Mouse (Mus musculus) megakaryocyte, embryonic 14.5 days (primary cell): ENCODE data around the gene Etv6. TPM values are rescaled to one million over a fixed set of nuclear protein-coding genes. Genes with fewer than 3 reads are reported as not detected.

Experiments
- H3K27me3 ChIP-seq: replicated peaks from 2 replicates; pipeline ENCODE3; 2012; ENCODE audit warnings: inconsistent platforms
- H3K36me3 ChIP-seq: replicated peaks from 2 replicates; pipeline ENCODE3; 2012; ENCODE audit warnings: low read length, inconsistent platforms, mixed read lengths
- H3K4me1 ChIP-seq: 2 replicates; pipeline ENCODE4 v1.6.1; 2012; ENCODE audit warnings: inconsistent platforms
- H3K4me3 ChIP-seq: replicated peaks from 2 replicates; pipeline ENCODE3; 2012; ENCODE audit warnings: moderate library complexity, mild to moderate bottlenecking, inconsistent platforms
- H3K9me3 ChIP-seq: 2 replicates; pipeline ENCODE4 v1.6.1; 2012; ENCODE audit warnings: inconsistent platforms
- FLI1 ChIP-seq: IDR thresholded peaks from 2 replicates; pipeline ENCODE4 v1.6.1; 2012; ENCODE audit warnings: low read length, inconsistent platforms, mixed read lengths
- GATA1 ChIP-seq: IDR thresholded peaks from 3 replicates; pipeline ENCODE4 v1.6.1; 2012; ENCODE audit warnings: mixed read lengths, low read length, inconsistent platforms, borderline replicate concordance
- polyA plus RNA-seq: library from polyadenylated mRNA; stranded (reverse); fragments of >175 nt; gene quantifications from 2 replicates; pipeline ENCODE4 v1.2.3, GENCODE M21; 2012; ENCODE audit warnings: low replicate concordance; ENCODE audit not compliant: insufficient read depth

Gene Etv6
- polyA plus RNA-seq, 1 experiment = 152 TPM

GRCm38 (mm10) chr6:134143649-134144097, 108.2 kb downstream of the Etv6 start:
- no peaks in the 10 kb centered on the region for H3K27me3 ChIP-seq
- no peak for TF ChIP-seq GATA1
- no peak for TF ChIP-seq FLI1
- peaks cover 81% of the 10 kb centered on the region for H3K4me1 ChIP-seq
- no peak overlapping the region for H3K4me3 ChIP-seq
- peaks cover 96% of the 10 kb centered on the region for H3K36me3 ChIP-seq
- no peaks in the 10 kb centered on the region for H3K9me3 ChIP-seq

GRCm38 (mm10) chr6:134144231-134145130, 109.0 kb downstream of the Etv6 start:
- Histone ChIP-seq H3K36me3 (peaks cover 98% of the 10 kb centered on the region), H3K27me3 (no peaks in the 10 kb centered on the region), H3K4me3 (no peak overlapping the region), H3K4me1 (peaks cover 87% of the 10 kb centered on the region), H3K9me3 (no peaks in the 10 kb centered on the region)
- no peak for TF ChIP-seq GATA1
- no peak for TF ChIP-seq FLI1

GRCm38 (mm10) chr6:134147596-134148442, 112.3 kb downstream of the Etv6 start:
- H3K4me3 ChIP-seq = no peak overlapping the region
- no peaks in the 10 kb centered on the region for H3K9me3 ChIP-seq
- TF ChIP-seq GATA1 (no peak), FLI1 (no peak)
- H3K27me3 ChIP-seq = no peaks in the 10 kb centered on the region
- peaks cover 97% of the 10 kb centered on the region for H3K4me1 ChIP-seq
- H3K36me3 ChIP-seq = peaks cover 93% of the 10 kb centered on the region

GRCm38 (mm10) chr6:134148443-134148942, 113.0 kb downstream of the Etv6 start:
- no peaks in the 10 kb centered on the region for H3K9me3 ChIP-seq
- no peak overlapping the region for H3K4me3 ChIP-seq
- no peaks in the 10 kb centered on the region for H3K27me3 ChIP-seq
- no peak for TF ChIP-seq FLI1
- no peak for TF ChIP-seq GATA1
- H3K4me1 ChIP-seq = peaks cover 95% of the 10 kb centered on the region
- peaks cover 93% of the 10 kb centered on the region for H3K36me3 ChIP-seq

DNA sequence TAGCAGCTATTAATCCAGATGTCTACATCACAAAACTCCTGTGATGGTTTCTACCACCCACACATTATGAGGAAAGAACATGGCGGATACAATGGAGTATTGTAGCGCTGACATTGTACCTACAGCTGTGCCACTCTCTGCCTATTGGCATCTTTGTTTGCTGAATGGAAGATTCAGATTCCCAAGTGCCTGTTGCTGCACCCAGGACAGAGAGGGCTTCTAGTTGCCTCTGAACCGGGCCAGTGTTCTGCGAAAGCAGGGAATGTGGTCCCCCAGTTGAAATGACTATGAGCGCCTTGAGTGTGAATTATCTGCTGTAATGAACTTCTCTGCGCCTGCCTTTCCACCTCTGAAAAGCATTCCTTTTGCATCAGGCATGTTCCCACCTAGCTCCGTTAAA, 114.1 kb downstream of the Etv6 start:
- Histone ChIP-seq H3K4me3 (no peak overlapping the region), H3K4me1 (peaks cover 95% of the 10 kb centered on the region)
- TF ChIP-seq GATA1 (no peak), FLI1 (no peak)

DNA sequence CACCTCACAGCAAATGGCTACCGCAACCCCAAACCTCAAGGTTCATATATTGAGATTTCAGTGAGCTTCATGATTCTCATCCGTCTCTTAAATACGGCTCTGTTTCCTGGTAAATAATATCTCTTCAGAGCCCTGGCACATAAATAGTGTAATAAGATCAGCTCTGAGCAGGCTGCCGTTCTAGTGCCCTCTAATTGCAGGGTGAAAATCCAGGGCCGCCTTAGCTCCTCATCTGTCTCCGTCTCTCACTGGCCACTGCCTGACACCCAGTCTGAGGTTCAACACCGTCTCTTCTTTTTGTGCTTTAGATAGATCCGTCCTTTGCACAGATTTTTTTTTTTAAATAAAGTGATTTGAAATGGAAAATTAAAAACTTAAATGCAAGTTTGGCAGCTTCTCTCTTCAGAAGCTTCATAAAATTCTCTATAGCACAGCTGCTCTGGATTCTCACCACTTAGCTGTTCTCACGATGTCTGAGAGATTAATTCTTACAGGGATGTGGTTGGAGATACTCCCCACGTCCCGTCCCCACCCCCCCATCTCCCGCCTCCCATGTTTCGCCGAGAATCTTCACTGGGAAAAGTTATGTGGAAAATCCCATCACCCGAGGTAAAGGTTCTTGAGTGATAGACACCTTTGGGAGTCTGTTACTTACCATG, 115.7 kb downstream of the Etv6 start:
- H3K36me3 ChIP-seq = peaks cover 92% of the 10 kb centered on the region
- no peaks in the 10 kb centered on the region for H3K9me3 ChIP-seq
- peaks cover 96% of the 10 kb centered on the region for H3K4me1 ChIP-seq
- no peak overlapping the region for H3K4me3 ChIP-seq
- no peak for TF ChIP-seq FLI1
- TF ChIP-seq GATA1 = no peak
- no peaks in the 10 kb centered on the region for H3K27me3 ChIP-seq

More for the DNA sequence above, 114.1 kb downstream of the Etv6 start:
- Histone ChIP-seq H3K36me3 (peaks cover 92% of the 10 kb centered on the region), H3K9me3 (no peaks in the 10 kb centered on the region), H3K27me3 (no peaks in the 10 kb centered on the region)

DNA sequence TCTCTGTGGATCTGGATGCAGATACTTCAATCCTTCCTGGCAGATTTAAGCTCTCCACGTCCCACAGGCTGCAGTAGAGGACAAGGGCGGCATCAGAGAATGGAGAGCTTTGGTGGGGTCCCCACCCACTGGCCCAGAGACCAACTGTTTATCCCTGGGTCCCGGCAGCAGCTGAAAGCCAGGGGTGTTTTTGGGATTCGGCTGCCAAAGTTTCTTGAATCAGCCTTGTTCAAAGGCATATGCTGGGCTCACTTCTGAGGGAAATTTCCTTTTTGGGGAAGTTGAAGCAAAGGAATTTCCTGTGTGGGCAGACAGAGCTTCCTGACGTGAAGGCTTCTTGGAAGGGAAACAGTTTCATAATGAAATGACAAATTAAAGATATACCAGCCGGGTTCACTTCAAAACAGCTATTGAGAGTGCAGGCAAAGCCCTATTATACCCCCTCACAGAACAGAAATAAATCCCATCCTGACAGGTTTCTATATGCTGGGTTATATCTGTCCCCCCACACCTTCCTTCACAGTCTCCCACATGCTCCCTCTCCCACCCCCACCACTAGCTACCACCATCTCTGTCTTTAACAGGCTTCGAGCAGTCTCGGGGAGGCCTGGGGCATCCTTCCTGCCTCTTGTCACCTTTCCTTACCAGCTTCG, 116.5 kb downstream of the Etv6 start:
- Histone ChIP-seq H3K36me3 (peaks cover 93% of the 10 kb centered on the region), H3K4me1 (peaks cover 98% of the 10 kb centered on the region), H3K9me3 (no peaks in the 10 kb centered on the region), H3K27me3 (no peaks in the 10 kb centered on the region), H3K4me3 (no peak overlapping the region)
- TF ChIP-seq FLI1 = no peak
- no peak for TF ChIP-seq GATA1

DNA sequence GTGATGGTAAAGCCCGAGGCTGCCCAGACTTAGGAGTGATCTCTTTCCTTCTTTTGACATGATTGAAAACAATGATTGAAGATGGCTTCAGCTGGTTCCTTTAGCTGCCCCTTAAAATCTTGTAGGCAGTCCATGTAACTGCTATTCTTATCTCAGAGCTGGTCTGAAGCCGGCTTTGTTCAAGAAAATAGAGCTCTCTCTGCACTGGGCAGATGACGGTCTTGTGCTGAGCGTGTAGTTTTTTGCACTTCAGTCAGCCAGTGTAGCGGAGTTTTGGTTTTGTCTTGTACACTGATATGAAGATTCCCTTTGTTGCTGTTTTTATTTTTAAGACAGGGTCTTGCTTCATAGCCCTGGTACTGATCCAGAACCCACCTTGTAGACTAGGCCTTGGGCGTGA, 117.0 kb downstream of the Etv6 start:
- TF ChIP-seq GATA1 = no peak
- no peak for TF ChIP-seq FLI1
- Histone ChIP-seq H3K27me3 (no peaks in the 10 kb centered on the region), H3K4me1 (peaks cover 98% of the 10 kb centered on the region), H3K9me3 (no peaks in the 10 kb centered on the region), H3K36me3 (peaks cover 93% of the 10 kb centered on the region), H3K4me3 (no peak overlapping the region)

DNA sequence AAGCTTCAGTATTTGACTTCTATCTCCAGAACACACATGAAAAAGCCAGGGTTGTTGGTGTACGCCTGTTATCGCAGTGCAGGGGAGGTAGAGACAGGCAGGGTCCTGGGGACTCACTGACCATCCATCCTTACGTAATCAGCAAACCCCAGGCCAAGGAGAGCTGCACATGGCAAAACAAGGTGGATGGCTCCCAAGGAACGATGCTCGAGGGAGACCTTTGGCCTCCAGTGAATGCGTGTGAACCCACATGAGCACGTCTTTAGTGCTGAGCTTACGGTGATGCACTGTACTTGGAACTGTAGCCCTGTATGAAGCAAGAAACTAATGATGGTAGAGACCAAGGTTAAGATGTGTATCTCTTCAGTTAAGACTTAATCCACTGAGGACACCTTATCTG, 119.2 kb downstream of the Etv6 start:
- Histone ChIP-seq H3K4me3 (no peak overlapping the region), H3K36me3 (peaks cover 88% of the 10 kb centered on the region), H3K27me3 (no peaks in the 10 kb centered on the region), H3K9me3 (no peaks in the 10 kb centered on the region), H3K4me1 (peaks cover 97% of the 10 kb centered on the region)
- no peak for TF ChIP-seq FLI1
- no peak for TF ChIP-seq GATA1
